In the genomic region with DNA sequence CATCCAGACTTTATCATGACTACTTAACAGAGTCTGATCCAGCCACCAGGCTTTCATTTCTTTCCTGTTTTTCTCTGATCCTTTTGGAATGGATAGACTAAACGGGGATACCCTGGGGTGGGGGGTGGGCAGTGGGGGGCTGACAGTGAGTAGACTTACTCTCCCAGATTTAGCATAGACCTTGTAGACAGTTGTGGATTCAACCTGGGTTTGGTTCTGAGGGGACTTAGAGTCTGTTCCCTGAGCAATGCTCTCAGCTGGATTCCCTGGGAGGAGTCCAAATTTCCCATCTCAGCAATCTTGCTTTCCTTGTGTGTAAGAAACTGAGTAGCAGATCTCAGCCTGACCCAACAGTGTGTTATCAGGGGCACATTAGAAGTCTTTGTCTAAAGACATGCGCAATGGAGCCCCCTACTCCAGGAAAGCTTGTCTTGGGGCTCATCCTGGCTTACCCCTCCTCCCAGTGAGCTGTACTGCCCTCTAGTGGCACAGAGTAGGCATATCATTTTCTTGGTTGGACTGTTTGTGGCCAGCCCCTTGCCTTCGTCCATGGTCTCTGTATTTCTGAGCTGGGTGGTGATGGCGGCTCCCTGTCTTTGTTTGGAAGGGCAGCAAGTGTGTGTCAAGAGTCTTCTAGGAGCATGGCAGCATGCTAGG, we compare ENCODE assay signal across 9 mouse cellular contexts. TPM values are rescaled to one million over a fixed set of nuclear protein-coding genes. Genes with fewer than 3 reads are reported as not detected.
A peak's percentile ranks its signal among the peaks of the same experiment; 100 is the strongest.
DNase-seq lines count a peak whose midpoint lies in the region; ATAC-seq and TF ChIP-seq lines count a peak whose summit lies in the region.
"Had no signal": no experiment of that assay in that cellular context is flagged by ENCODE, and none has a peak within 500 bp of the region (broad histone marks: within the 10 kb centered on the region; RNA-seq: fewer than 3 reads in every experiment).

No protein-coding gene starts in this region.

- 39% methylated on average over 4 of the region's 4 CpGs for WGBS in embryonic facial prominence, embryonic 11.5 days
- 39% methylated on average over 4 of the region's 4 CpGs for WGBS in limb, embryonic 14.5 days

- H3K4me3 ChIP-seq in embryonic facial prominence, embryonic 11.5 days (ENCODE audit: low read depth, low read length) = no peak overlapping the region
- no peak overlapping the region for H3K4me3 ChIP-seq in limb, embryonic 14.5 days (replicated peaks; ENCODE audit: low read length)
- H3K4me3 ChIP-seq: stomach, embryonic 15.5 days had no signal

- no peak overlapping the region for H3K4me2 ChIP-seq in embryonic facial prominence, embryonic 11.5 days (ENCODE audit: low read depth, low read length)
- no peak overlapping the region for H3K4me2 ChIP-seq in limb, embryonic 14.5 days (replicated peaks; ENCODE audit: low read depth, low read length, severe bottlenecking)
- H3K4me2 ChIP-seq: stomach, embryonic 15.5 days had no signal

- intact Hi-C loops in left cerebral cortex, postnatal 4 days (cut with DNase I) = loop anchor here (5.0 kb wide), 2 partner anchors 44 to 119 kb away; no protein-coding TSS in a partner anchor

- TF ChIP-seq POLR2A in limb, embryonic 14.5 days (IDR thresholded peaks at IDR 0.05; ENCODE audit: borderline replicate concordance, extremely low read depth, insufficient read depth, insufficient read length) = no peak

- ATAC-seq in embryonic facial prominence, embryonic 11.5 days (replicated peaks; ENCODE audit: insufficient number of reproducible peaks, low FRiP score, low TSS enrichment, low read depth) = peak; percentile 44; the same call in 1 of the 2 replicates
- peak; percentile 76 to 79; a peak in 3 of 4 replicates for ATAC-seq in hematopoietic stem cell, adult 5-6 weeks (replicated peaks in 1 of 2; ENCODE audit: insufficient read depth in 1 of 2, low FRiP score in 2 of 2, low TSS enrichment in 1 of 2, low read depth in 1 of 2, poor library complexity in 2 of 2, severe bottlenecking in 2 of 2)
- ATAC-seq in limb, embryonic 14.5 days (ENCODE audit: low FRiP score, low read depth) = peak; percentile 24

- H3K27me3 ChIP-seq in embryonic facial prominence, embryonic 11.5 days (ENCODE audit: control insufficient read depth, insufficient read depth, low read length) = no peaks in the 10 kb centered on the region
- no peaks in the 10 kb centered on the region for H3K27me3 ChIP-seq in limb, embryonic 14.5 days (ENCODE audit: control insufficient read depth, insufficient read depth, low read length)
- H3K27me3 ChIP-seq: stomach, embryonic 15.5 days had no signal

- no peak overlapping the region for H3K9ac ChIP-seq in embryonic facial prominence, embryonic 11.5 days (replicated peaks; ENCODE audit: low read length)
- H3K9ac ChIP-seq in limb, embryonic 14.5 days (ENCODE audit: low read depth, low read length, severe bottlenecking) = no peak overlapping the region
- H3K9ac ChIP-seq: stomach, embryonic 15.5 days had no signal

- H3K9me3 ChIP-seq in embryonic facial prominence, embryonic 11.5 days (replicated peaks; ENCODE audit: control insufficient read depth, low read length) = no peaks in the 10 kb centered on the region
- H3K9me3 ChIP-seq in limb, embryonic 14.5 days (ENCODE audit: control insufficient read depth, low read length) = no peaks in the 10 kb centered on the region
- H3K9me3 ChIP-seq: stomach, embryonic 15.5 days had no signal

- H3K36me3 ChIP-seq in embryonic facial prominence, embryonic 11.5 days (replicated peaks; ENCODE audit: control insufficient read depth, insufficient read depth, low read depth, low read length) = no peaks in the 10 kb centered on the region
- no peaks in the 10 kb centered on the region for H3K36me3 ChIP-seq in limb, embryonic 14.5 days (ENCODE audit: control insufficient read depth, insufficient read depth, low read length)
- H3K36me3 ChIP-seq: stomach, embryonic 15.5 days had no signal

- H3K4me1 ChIP-seq in embryonic facial prominence, embryonic 11.5 days (ENCODE audit: control insufficient read depth, insufficient read depth, low read length) = no peaks in the 10 kb centered on the region; the same call in 1 of the 2 replicates
- peaks cover 3% of the 10 kb centered on the region for H3K4me1 ChIP-seq in limb, embryonic 14.5 days (ENCODE audit: control insufficient read depth, insufficient read depth, low read length)

- no peak overlapping the region for H3K27ac ChIP-seq in embryonic facial prominence, embryonic 11.5 days (replicated peaks; ENCODE audit: low read depth, low read length)
- H3K27ac ChIP-seq in limb, embryonic 14.5 days (replicated peaks; ENCODE audit: low read depth, low read length) = no peak overlapping the region
- H3K27ac ChIP-seq: stomach, embryonic 15.5 days had no signal

- DNase-seq in left cerebral cortex, postnatal 4 days = peak; percentile 59
- no peak for DNase-seq in left cerebral cortex, adult 9 months (ENCODE audit: low spot score in 2 of 2)
- DNase-seq in adrenal gland, postnatal 10 days = peak; percentile 52
- peak; percentile 81 for DNase-seq in embryonic facial prominence, embryonic 11.5 days (ENCODE audit: low spot score)
- peak; percentile 38 for DNase-seq in limb, embryonic 14.5 days (ENCODE audit: low spot score)
- DNase-seq in natural killer cell, adult 2 months (ENCODE audit: low spot score in 2 of 2) = peak; percentile 6 to 39
- peak; percentile 26 for DNase-seq in urinary bladder, postnatal 25 days (ENCODE audit: low spot score)

RNA-seq across cellular contexts. Expression of gene Camk1g, which starts 6.5 kb away (rescaled TPM):
- total RNA-seq in left cerebral cortex, postnatal 4 days (2021) = 10 to 100 TPM; 36.4 to 39.0 TPM
- 1 to 10 TPM in 1 of 2 experiments, under 1 TPM in 1; 0.69 to 1.0 TPM for total RNA-seq in adrenal gland, postnatal 10 days (2021)
- 21.6 and 21.9 TPM in 2 replicates for polyA plus RNA-seq in embryonic facial prominence, embryonic 11.5 days (2014; fragmentation: Nextera tagmentation; extraction: Ambion mirVana)
- not detected in 2 replicates for total RNA-seq in hematopoietic stem cell, adult 5-6 weeks (2017)
- 9.8 and 12.6 TPM in 2 replicates for polyA plus RNA-seq in limb, embryonic 14.5 days (2012; rRNA removed)
- 9.1 and 11.8 TPM in 2 replicates for polyA plus RNA-seq in limb, embryonic 14.5 days (2014; fragmentation: Nextera tagmentation; extraction: Ambion mirVana)

Comparison
In these comparisons a context has a peak if more than half of its experiments do, and no peak if none do; other contexts are left out.
1. DNase-seq: peak in left cerebral cortex, postnatal 4 days (single experiment), adrenal gland, postnatal 10 days (single experiment), embryonic facial prominence, embryonic 11.5 days (single experiment), limb, embryonic 14.5 days (single experiment), natural killer cell, adult 2 months (2 of 2) and urinary bladder, postnatal 25 days (single experiment); none in left cerebral cortex, adult 9 months (0 of 2).
2. ATAC-seq: peak in every context shown above with its lines; median percentile 78 in hematopoietic stem cell, adult 5-6 weeks; 44 in embryonic facial prominence, embryonic 11.5 days; 24 in limb, embryonic 14.5 days.
3. RNA of gene Camk1g, which starts 6.5 kb away (total RNA-seq): 36.4 to 39.0 TPM in left cerebral cortex, postnatal 4 days; 0.69 to 1.0 TPM in adrenal gland, postnatal 10 days and not detected in hematopoietic stem cell, adult 5-6 weeks; every median in the first group is over 10 times any median in the second.